Mouse (Mus musculus): ENCODE measurements at regions not wholly inside any gene's neighbourhood (a gene's known extent, or its start where the extent isn't known, plus 50 kb on each side); places are given as distances from the start of the nearest gene placed in this dataset.

- no peak for ATAC-seq (replicated peaks; ENCODE audit: low FRiP score, low TSS enrichment, poor library complexity, severe bottlenecking)
These were observed 367.3 kb downstream of the Vrk1 start for GRCm38 (mm10) chr12:106377281-106377680.

- ATAC-seq (replicated peaks; ENCODE audit: low FRiP score, low TSS enrichment, poor library complexity, severe bottlenecking), result no peak
These were observed 367.7 kb downstream of the Vrk1 start for GRCm38 (mm10) chr12:106377761-106378160.

GRCm38 (mm10) chr12:106378303-106379075 lies 368.5 kb downstream of the Vrk1 start:
- no peak for ATAC-seq (replicated peaks; ENCODE audit: low FRiP score, low TSS enrichment, poor library complexity, severe bottlenecking)

GRCm38 (mm10) chr12:106379151-106379594 lies 369.1 kb downstream of the Vrk1 start:
- ATAC-seq (replicated peaks; ENCODE audit: low FRiP score, low TSS enrichment, poor library complexity, severe bottlenecking), result no peak

GRCm38 (mm10) chr12:106379779-106380178 lies 369.8 kb downstream of the Vrk1 start:
- ATAC-seq (replicated peaks; ENCODE audit: low FRiP score, low TSS enrichment, poor library complexity, severe bottlenecking), result no peak

- no peak for ATAC-seq (replicated peaks; ENCODE audit: low FRiP score, low TSS enrichment, poor library complexity, severe bottlenecking)
These were observed 371.8 kb downstream of the Vrk1 start for GRCm38 (mm10) chr12:106381821-106382220.

GRCm38 (mm10) chr12:106389214-106389613 lies 379.2 kb downstream of the Vrk1 start:
- no peak for ATAC-seq (replicated peaks; ENCODE audit: low FRiP score, low TSS enrichment, poor library complexity, severe bottlenecking)

- no peak for ATAC-seq (replicated peaks; ENCODE audit: low FRiP score, low TSS enrichment, poor library complexity, severe bottlenecking)
These were observed 382.3 kb downstream of the Vrk1 start for GRCm38 (mm10) chr12:106392316-106392715.

- ATAC-seq (replicated peaks; ENCODE audit: low FRiP score, low TSS enrichment, poor library complexity, severe bottlenecking), result no peak
These were observed 389.1 kb downstream of the Vrk1 start for GRCm38 (mm10) chr12:106399085-106399484.

- ATAC-seq (replicated peaks; ENCODE audit: low FRiP score, low TSS enrichment, poor library complexity, severe bottlenecking), result no peak
These were observed 401.0 kb downstream of the Vrk1 start for GRCm38 (mm10) chr12:106411075-106411474.

GRCm38 (mm10) chr12:106426631-106427030 lies 416.6 kb downstream of the Vrk1 start:
- no peak for ATAC-seq (replicated peaks; ENCODE audit: low FRiP score, low TSS enrichment, poor library complexity, severe bottlenecking)

- no peak for ATAC-seq (replicated peaks; ENCODE audit: low FRiP score, low TSS enrichment, poor library complexity, severe bottlenecking)
These were observed 420.0 kb downstream of the Vrk1 start for GRCm38 (mm10) chr12:106429991-106430390.

- ATAC-seq (replicated peaks; ENCODE audit: low FRiP score, low TSS enrichment, poor library complexity, severe bottlenecking), result no peak
These were observed 435.1 kb downstream of the Vrk1 start for GRCm38 (mm10) chr12:106445151-106445550.

GRCm38 (mm10) chr12:106445976-106446375 lies 435.9 kb downstream of the Vrk1 start:
- ATAC-seq (replicated peaks; ENCODE audit: low FRiP score, low TSS enrichment, poor library complexity, severe bottlenecking), result no peak

GRCm38 (mm10) chr12:106446876-106447532 lies 437.0 kb downstream of the Vrk1 start:
- ATAC-seq (replicated peaks; ENCODE audit: low FRiP score, low TSS enrichment, poor library complexity, severe bottlenecking), result no peak

GRCm38 (mm10) chr12:106448551-106448950 lies 438.5 kb downstream of the Vrk1 start:
- no peak for ATAC-seq (replicated peaks; ENCODE audit: low FRiP score, low TSS enrichment, poor library complexity, severe bottlenecking)

GRCm38 (mm10) chr12:106453491-106453890 lies 443.5 kb downstream of the Vrk1 start:
- no peak for ATAC-seq (replicated peaks; ENCODE audit: low FRiP score, low TSS enrichment, poor library complexity, severe bottlenecking)

- ATAC-seq (replicated peaks; ENCODE audit: low FRiP score, low TSS enrichment, poor library complexity, severe bottlenecking), result no peak
These were observed 448.2 kb downstream of the Vrk1 start for GRCm38 (mm10) chr12:106458215-106458614.

GRCm38 (mm10) chr12:106460650-106461049 lies 450.6 kb downstream of the Vrk1 start:
- no peak for ATAC-seq (replicated peaks; ENCODE audit: low FRiP score, low TSS enrichment, poor library complexity, severe bottlenecking)

GRCm38 (mm10) chr12:106462281-106462680 lies 452.3 kb downstream of the Vrk1 start:
- ATAC-seq (replicated peaks; ENCODE audit: low FRiP score, low TSS enrichment, poor library complexity, severe bottlenecking), result no peak

- ATAC-seq (replicated peaks; ENCODE audit: low FRiP score, low TSS enrichment, poor library complexity, severe bottlenecking), result no peak
These were observed 454.7 kb downstream of the Vrk1 start for GRCm38 (mm10) chr12:106464701-106465100.

Measured in megakaryocyte-erythroid progenitor cell, adult 5-6 weeks (primary cell).